Mouse (Mus musculus): ENCODE results near the gene Prpsap2. TPM values are rescaled to one million over a fixed set of nuclear protein-coding genes. Genes with fewer than 3 reads are reported as not detected.

Prpsap2 gene
- total RNA-seq, 2 experiments from 2014 or later: 37.5 to 46.4 TPM

Other genes starting within 250 kb of the Prpsap2 start
- 0.05 TPM in 1 of 2 replicates, not detected in the other for gene Epn2, start 182.4 kb downstream of the Prpsap2 start, total RNA-seq (2015)
- gene Epn2, start 182.4 kb downstream of the Prpsap2 start, total RNA-seq (2017): 0.34 TPM in 1 of 2 replicates, not detected in the other
- gene Grap, start 108.8 kb downstream of the Prpsap2 start, total RNA-seq (2015): 0.07 and 0.73 TPM in 2 replicates
- 0.37 and 1.4 TPM in 2 replicates for gene Grap, start 108.8 kb downstream of the Prpsap2 start, total RNA-seq (2017)
- not detected in 2 replicates for gene Fam83g, start 78.0 kb downstream of the Prpsap2 start, total RNA-seq (2015)
- 0.10 TPM in 1 of 2 replicates, not detected in the other for gene Fam83g, start 78.0 kb downstream of the Prpsap2 start, total RNA-seq (2017)
- not detected in 2 replicates for gene Slc5a10, start 41.3 kb downstream of the Prpsap2 start, total RNA-seq (2015)
- not detected in 2 replicates for gene Slc5a10, start 41.3 kb downstream of the Prpsap2 start, total RNA-seq (2017)
- 17.7 and 19.5 TPM in 2 replicates for gene Ulk2, start 93.0 kb upstream of the Prpsap2 start, total RNA-seq (2015)
- 12.8 and 14.7 TPM in 2 replicates for gene Ulk2, start 93.0 kb upstream of the Prpsap2 start, total RNA-seq (2017)
- 45.7 and 45.8 TPM in 2 replicates for gene Akap10, start 168.2 kb upstream of the Prpsap2 start, total RNA-seq (2015)
- gene Akap10, start 168.2 kb upstream of the Prpsap2 start, total RNA-seq (2017): 34.0 and 37.8 TPM in 2 replicates
- 16.4 and 19.7 TPM in 2 replicates for gene Specc1, start 194.7 kb upstream of the Prpsap2 start, total RNA-seq (2015)
- gene Specc1, start 194.7 kb upstream of the Prpsap2 start, total RNA-seq (2017): 23.9 and 26.8 TPM in 2 replicates